Mouse (Mus musculus) midbrain, embryonic 12.5 days (tissue): Measurements from ENCODE around the gene Psg22. TPM values are rescaled to one million over a fixed set of nuclear protein-coding genes. Genes with fewer than 3 reads are reported as not detected.
"Not testable (repeated sequence)": the region's sequence is repeated elsewhere in the genome, so short reads cannot be mapped to it uniquely, and the experiment has no call there.

Experiments
- ATAC-seq: fragments of 200-750 bp; cut with Nextera tagmentation; 2 replicates; pipeline ENCODE4 v1.8.0; 2017; ENCODE audit warnings: low read depth, moderate TSS enrichment, moderate library complexity; ENCODE audit not compliant: low FRiP score
- H3K27ac ChIP-seq: fragments of 300-500 bp; sonication (generic); replicated peaks from 2 replicates; pipeline ENCODE4 v1.5.1; 2016; ENCODE audit warnings: mild to moderate bottlenecking
- H3K27me3 ChIP-seq: fragments of 300-500 bp; sonication (generic); 2 replicates; pipeline ENCODE4 v1.6.1; 2016; ENCODE audit warnings: mild to moderate bottlenecking
- H3K36me3 ChIP-seq: fragments of 300-500 bp; sonication (generic); 2 replicates; pipeline ENCODE4 v1.6.1; 2016
- H3K4me1 ChIP-seq: fragments of 300-500 bp; sonication (generic); 2 replicates; pipeline ENCODE4 v1.6.1; 2016
- H3K4me2 ChIP-seq: fragments of 300-500 bp; sonication (generic); replicated peaks from 2 replicates; pipeline ENCODE4 v1.6.1; 2016; ENCODE audit warnings: mild to moderate bottlenecking, moderate library complexity
- H3K4me3 ChIP-seq: fragments of 300-500 bp; sonication (generic); 2 replicates; pipeline ENCODE4 v1.5.1; 2016; ENCODE audit warnings: mild to moderate bottlenecking
- H3K9ac ChIP-seq: fragments of 300-500 bp; sonication (generic); replicated peaks from 2 replicates; pipeline ENCODE4 v1.6.1; 2016; ENCODE audit warnings: mild to moderate bottlenecking, moderate library complexity
- H3K9me3 ChIP-seq: fragments of 300-500 bp; sonication (generic); 2 replicates; pipeline ENCODE4 v1.6.1; 2016; ENCODE audit warnings: mild to moderate bottlenecking
- WGBS: fragments of 180-500 bp; shearing (Covaris S2); methylation state at CpG from one replicate; pipeline ENCODE4 v1.1.7; 2016; 5-methylcytosine and 5-hydroxymethylcytosine counted together
- polyA plus RNA-seq: library from polyadenylated mRNA; unstranded; fragments of >200 nt; fragmentation: Nextera tagmentation; extraction: Ambion mirVana; gene quantifications from 2 replicates; pipeline ENCODE4 v1.2.1, GENCODE M21; 2016

Psg22 gene
- polyA plus RNA-seq, result not detected in 2 replicates

GRCm38 (mm10) chr7:18717790-18718189 is at the start of gene Psg22:
Psg22 (plus strand) TSS chr7:18718090.
- Histone ChIP-seq H3K4me2 (no peak within 1 kb of the TSS), H3K9me3 (no peaks in the 10 kb centered on the region), H3K4me1 (no peaks in the 10 kb centered on the region), H3K27ac (no peak within 1 kb of the TSS), H3K27me3 (no peaks in the 10 kb centered on the region), H3K9ac (no peak within 1 kb of the TSS), H3K4me3 (no peak within 1 kb of the TSS), H3K36me3 (no peaks in the 10 kb centered on the region)
- 50% methylated on average over 2 of the region's 2 CpGs for WGBS
- ATAC-seq, result no peak

GRCm38 (mm10) chr7:18679772-18680171 is 38.1 kb upstream of the Psg22 start:
- Histone ChIP-seq H3K4me2 (no peak overlapping the region), H3K36me3 (no peaks in the 10 kb centered on the region), H3K4me3 (no peak overlapping the region), H3K9ac (no peak overlapping the region), H3K4me1 (no peaks in the 10 kb centered on the region), H3K27ac (no peak overlapping the region), H3K9me3 (0 out of 2 replicates have a peak, but pooled peaks cover 4% of the 10 kb centered on the region), H3K27me3 (no peaks in the 10 kb centered on the region)
- 39% methylated on average over 2 of the region's 2 CpGs for WGBS
- peak; percentile 52; the same call in 1 of the 2 replicates for ATAC-seq

GRCm38 (mm10) chr7:18685586-18685985 is 32.3 kb upstream of the Psg22 start:
- no peaks in the 10 kb centered on the region for H3K9me3 ChIP-seq
- no peak overlapping the region for H3K9ac ChIP-seq
- H3K4me3 ChIP-seq, result no peak overlapping the region
- no peaks in the 10 kb centered on the region for H3K36me3 ChIP-seq
- H3K27me3 ChIP-seq, result no peaks in the 10 kb centered on the region
- no peak overlapping the region for H3K27ac ChIP-seq
- ATAC-seq, result no peak
- no peak overlapping the region for H3K4me2 ChIP-seq
- H3K4me1 ChIP-seq, result no peaks in the 10 kb centered on the region

GRCm38 (mm10) chr7:18686085-18686484 is 31.8 kb upstream of the Psg22 start, which contains the start of gene Psg20:
Psg20 (minus strand) TSS chr7:18686185.
- H3K9ac ChIP-seq, result no peak within 1 kb of the TSS
- H3K36me3 ChIP-seq, result no peaks in the 10 kb centered on the region
- H3K4me1 ChIP-seq, result no peaks in the 10 kb centered on the region
- no peak within 1 kb of the TSS for H3K27ac ChIP-seq
- H3K9me3 ChIP-seq, result no peaks in the 10 kb centered on the region
- no peak within 1 kb of the TSS for H3K4me3 ChIP-seq
- H3K27me3 ChIP-seq, result no peaks in the 10 kb centered on the region
- no peak within 1 kb of the TSS for H3K4me2 ChIP-seq
- 62% methylated on average over 2 of the region's 2 CpGs for WGBS
- ATAC-seq, result no peak

- not testable (repeated sequence) for ATAC-seq, H3K27me3 ChIP-seq, H3K9me3 ChIP-seq, H3K4me2 ChIP-seq, H3K4me1 ChIP-seq, H3K36me3 ChIP-seq, H3K4me3 ChIP-seq, H3K9ac ChIP-seq, H3K27ac ChIP-seq
- 79% methylated on average over 4 of the region's 4 CpGs for WGBS
Measured at GRCm38 (mm10) chr7:18710331-18710730, 7.6 kb upstream of the Psg22 start.

GRCm38 (mm10) chr7:18710846-18711245 is 7.0 kb upstream of the Psg22 start:
- no peaks in the 10 kb centered on the region for H3K9me3 ChIP-seq
- WGBS, result 67% methylated on average over 1 of the region's 1 CpGs
- H3K27me3 ChIP-seq, result no peaks in the 10 kb centered on the region
- H3K27ac ChIP-seq, result no peak overlapping the region
- no peak overlapping the region for H3K4me2 ChIP-seq
- no peaks in the 10 kb centered on the region for H3K4me1 ChIP-seq
- H3K36me3 ChIP-seq, result no peaks in the 10 kb centered on the region
- no peak for ATAC-seq
- H3K4me3 ChIP-seq, result no peak overlapping the region
- no peak overlapping the region for H3K9ac ChIP-seq

GRCm38 (mm10) chr7:18715546-18715945 is 2.3 kb upstream of the Psg22 start:
- H3K4me3 ChIP-seq, result no peak overlapping the region
- H3K27ac ChIP-seq, result no peak overlapping the region
- no peaks in the 10 kb centered on the region for H3K36me3 ChIP-seq
- no peak for ATAC-seq
- H3K4me2 ChIP-seq, result no peak overlapping the region
- no peaks in the 10 kb centered on the region for H3K27me3 ChIP-seq
- H3K9me3 ChIP-seq, result no peaks in the 10 kb centered on the region
- H3K4me1 ChIP-seq, result no peaks in the 10 kb centered on the region
- WGBS, result 63% methylated on average over 4 of the region's 4 CpGs
- H3K9ac ChIP-seq, result no peak overlapping the region

- no peak overlapping the region for H3K9ac ChIP-seq
- no peak for ATAC-seq
- 85% methylated on average over 6 of the region's 6 CpGs for WGBS
- no peaks in the 10 kb centered on the region for H3K27me3 ChIP-seq
- no peaks in the 10 kb centered on the region for H3K4me1 ChIP-seq
- no peaks in the 10 kb centered on the region for H3K9me3 ChIP-seq
- H3K27ac ChIP-seq, result no peak overlapping the region
- no peaks in the 10 kb centered on the region for H3K36me3 ChIP-seq
- no peak overlapping the region for H3K4me3 ChIP-seq
- no peak overlapping the region for H3K4me2 ChIP-seq
Measured at GRCm38 (mm10) chr7:18724001-18724400, 6.1 kb downstream of the Psg22 start.

- H3K4me1 ChIP-seq, H3K9me3 ChIP-seq, H3K27me3 ChIP-seq, H3K4me3 ChIP-seq, H3K4me2 ChIP-seq, H3K9ac ChIP-seq, ATAC-seq, H3K27ac ChIP-seq, H3K36me3 ChIP-seq: not testable (repeated sequence)
Measured at GRCm38 (mm10) chr7:18725931-18726330, 8.0 kb downstream of the Psg22 start.

GRCm38 (mm10) chr7:18728391-18728790 is 10.5 kb downstream of the Psg22 start:
- Histone ChIP-seq H3K27me3 (no peaks in the 10 kb centered on the region), H3K9ac (no peak overlapping the region), H3K4me1 (no peaks in the 10 kb centered on the region), H3K4me2 (no peak overlapping the region), H3K27ac (no peak overlapping the region), H3K4me3 (no peak overlapping the region), H3K36me3 (no peaks in the 10 kb centered on the region), H3K9me3 (no peaks in the 10 kb centered on the region)
- ATAC-seq, result no peak
- 82% methylated on average over 1 of the region's 1 CpGs for WGBS

GRCm38 (mm10) chr7:18733111-18733510 is 15.2 kb downstream of the Psg22 start:
- ATAC-seq, result no peak

GRCm38 (mm10) chr7:18734451-18734850 is 16.6 kb downstream of the Psg22 start:
- Histone ChIP-seq H3K9me3 (no peaks in the 10 kb centered on the region), H3K27me3 (no peaks in the 10 kb centered on the region), H3K36me3 (no peaks in the 10 kb centered on the region), H3K27ac (no peak overlapping the region), H3K4me3 (no peak overlapping the region), H3K9ac (no peak overlapping the region), H3K4me1 (no peaks in the 10 kb centered on the region), H3K4me2 (no peak overlapping the region)
- 90% methylated on average over 1 of the region's 1 CpGs for WGBS
- ATAC-seq, result no peak

More at GRCm38 (mm10) chr7:18733111-18733510, 15.2 kb downstream of the Psg22 start:
- H3K9me3 ChIP-seq, result no peaks in the 10 kb centered on the region
- H3K9ac ChIP-seq, result no peak overlapping the region
- H3K27ac ChIP-seq, result no peak overlapping the region
- no peaks in the 10 kb centered on the region for H3K36me3 ChIP-seq
- no peak overlapping the region for H3K4me3 ChIP-seq
- H3K4me2 ChIP-seq, result no peak overlapping the region
- no peaks in the 10 kb centered on the region for H3K27me3 ChIP-seq
- no peaks in the 10 kb centered on the region for H3K4me1 ChIP-seq

GRCm38 (mm10) chr7:18746189-18746860 is 28.4 kb downstream of the Psg22 start:
- WGBS, result 8% methylated on average over 20 of the region's 20 CpGs
- H3K4me3 ChIP-seq, result peak overlapping the region; percentile 32
- peaks cover 8% of the 10 kb centered on the region for H3K27me3 ChIP-seq
- H3K4me1 ChIP-seq, result peaks cover 6% of the 10 kb centered on the region; the same call in 1 of the 2 replicates
- no peaks in the 10 kb centered on the region for H3K36me3 ChIP-seq
- peaks cover 3% of the 10 kb centered on the region; the same call in 1 of the 2 replicates for H3K9me3 ChIP-seq
- peak; percentile 80 for ATAC-seq
- H3K9ac ChIP-seq, result peak overlapping the region; percentile 29; the same call in 1 of the 2 replicates
- H3K27ac ChIP-seq, result peak overlapping the region; percentile 20; the same call in 1 of the 2 replicates
- peak overlapping the region; percentile 47 for H3K4me2 ChIP-seq
